Mouse (Mus musculus): ENCODE results near the gene Cblc.

DNA sequence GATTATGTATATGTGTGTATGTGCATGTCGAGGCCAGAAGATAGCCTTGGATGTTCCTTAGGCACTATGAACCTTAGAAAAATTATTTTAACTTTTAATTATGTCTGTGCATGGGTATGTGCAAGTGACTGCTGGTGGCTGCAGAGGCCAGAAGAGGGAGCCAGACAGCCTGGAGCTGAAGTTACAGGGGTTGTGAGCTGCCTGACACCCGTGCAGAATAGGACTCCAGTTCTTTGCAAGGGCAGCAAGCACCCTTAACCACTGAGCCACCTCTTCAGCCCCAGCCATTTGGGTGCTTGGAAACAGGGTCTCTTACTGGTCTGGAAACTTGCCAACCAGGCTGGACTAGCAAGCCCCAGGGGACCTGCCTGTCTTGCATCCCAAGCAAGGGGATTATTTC lies 41.6 kb downstream of the Cblc start:
- TF ChIP-seq CTCF (IDR thresholded peaks at IDR 0.05; ENCODE audit: borderline replicate concordance, insufficient read depth, low read length), result no peak
- no peak for TF ChIP-seq POLR2A (IDR thresholded peaks at IDR 0.05; ENCODE audit: low read depth, low read length)

Measured in embryonic fibroblast, embryonic 13.5 days (primary cell).